13 mouse cellular contexts compared by ENCODE assay signal in genomic region chr1:156778977-156779376, GRCm38 (mm10). TPM values are rescaled to one million over a fixed set of nuclear protein-coding genes. Genes with fewer than 3 reads are reported as not detected.
A peak's percentile ranks its signal among the peaks of the same experiment; 100 is the strongest.
DNase-seq lines count a peak whose midpoint lies in the region; ATAC-seq and TF ChIP-seq lines count a peak whose summit lies in the region.
"Had no signal": no experiment of that assay in that cellular context is flagged by ENCODE, and none has a peak within 500 bp of the region (broad histone marks: within the 10 kb centered on the region; RNA-seq: fewer than 3 reads in every experiment).

No protein-coding gene starts in this region.

- peak; percentile 82 for ATAC-seq in heart, embryonic 14.5 days (ENCODE audit: insufficient number of reproducible peaks, insufficient read depth, low FRiP score, low read depth)
- ATAC-seq in limb, embryonic 11.5 days (ENCODE audit: insufficient number of reproducible peaks, low FRiP score, low TSS enrichment, low read depth): peak; percentile 55; the same call in 1 of the 2 replicates
- ATAC-seq: CD4-positive, CD25-positive, alpha-beta regulatory T cell, adult 4 months; midbrain, embryonic 16.5 days had no signal

- peak overlapping the region; percentile 94 to 96 for H3K27ac ChIP-seq in heart, embryonic 14.5 days (replicated peaks in 1 of 2; ENCODE audit: control insufficient read depth in 1 of 2, insufficient read depth in 1 of 2, low read depth in 2 of 2, low read length in 2 of 2)
- H3K27ac ChIP-seq in embryonic facial prominence, embryonic 10.5 days (replicated peaks): peak overlapping the region; percentile 73
- H3K27ac ChIP-seq in limb, embryonic 11.5 days (replicated peaks; ENCODE audit: low read depth, low read length): peak overlapping the region; percentile 53

- no peaks in the 10 kb centered on the region for H3K9me3 ChIP-seq in heart, embryonic 14.5 days (ENCODE audit: control insufficient read depth, low read length)
- H3K9me3 ChIP-seq in E14TG2a.4 (ENCODE audit: low read length): no peaks in the 10 kb centered on the region
- no peaks in the 10 kb centered on the region for H3K9me3 ChIP-seq in embryonic facial prominence, embryonic 10.5 days
- no peaks in the 10 kb centered on the region for H3K9me3 ChIP-seq in limb, embryonic 11.5 days (ENCODE audit: control insufficient read depth, low read length)

- peaks cover 33 to 37% of the 10 kb centered on the region in 2 experiments for H3K4me1 ChIP-seq in heart, embryonic 14.5 days (ENCODE audit: control insufficient read depth in 2 of 2, insufficient read depth in 2 of 2, low read length in 2 of 2)
- H3K4me1 ChIP-seq in E14TG2a.4 (replicated peaks; ENCODE audit: low read depth, low read length): peaks cover 39% of the 10 kb centered on the region
- peaks cover 50% of the 10 kb centered on the region for H3K4me1 ChIP-seq in embryonic facial prominence, embryonic 10.5 days
- peaks cover 24% of the 10 kb centered on the region for H3K4me1 ChIP-seq in limb, embryonic 11.5 days (ENCODE audit: control insufficient read depth, insufficient read depth, low read length)

- no peaks in the 10 kb centered on the region for H3K27me3 ChIP-seq in heart, embryonic 14.5 days (ENCODE audit: control insufficient read depth, insufficient read depth, low read length)
- peaks cover 8% of the 10 kb centered on the region; the same call in 1 of the 2 replicates for H3K27me3 ChIP-seq in E14TG2a.4 (ENCODE audit: insufficient read depth, low read length)
- H3K27me3 ChIP-seq in embryonic facial prominence, embryonic 10.5 days (replicated peaks; ENCODE audit: low read depth, poor library complexity, severe bottlenecking): peaks cover 17% of the 10 kb centered on the region
- H3K27me3 ChIP-seq in limb, embryonic 11.5 days (ENCODE audit: control insufficient read depth, insufficient read depth, low read length): no peaks in the 10 kb centered on the region

- TF ChIP-seq CTCF in E14TG2a.4 (conservative IDR thresholded peaks at IDR 0.05; ENCODE audit: low read length): no peak

- no peak for DNase-seq in heart, adult 9 months (ENCODE audit: low spot score in 2 of 2)
- no peak for DNase-seq in embryonic facial prominence, embryonic 10.5 days (ENCODE audit: low spot score)
- DNase-seq in limb, embryonic 11.5 days (ENCODE audit: low spot score): peak; percentile 58
- DNase-seq in spleen, postnatal 36 days (ENCODE audit: low spot score in 2 of 2): no peak
- DNase-seq in cerebellum, adult 9-10 months: no peak
- no peak for DNase-seq in layer of hippocampus, postnatal 10 days (ENCODE audit: low spot score in 2 of 2)
- DNase-seq: cerebellum, postnatal 14 days; kidney, adult 11 months; lung, adult 18-20 months had no signal

- H3K9ac ChIP-seq in heart, embryonic 14.5 days (ENCODE audit: low read length): peak overlapping the region; percentile 73
- H3K9ac ChIP-seq in limb, embryonic 11.5 days (ENCODE audit: low read length): no peak overlapping the region

- 21% methylated on average over 6 of the region's 6 CpGs for WGBS in heart, embryonic 14.5 days
- WGBS in embryonic facial prominence, embryonic 10.5 days: 37% methylated on average over 6 of the region's 6 CpGs
- WGBS in limb, embryonic 11.5 days: 18% methylated on average over 6 of the region's 6 CpGs

- peak overlapping the region; percentile 66 for H3K4me2 ChIP-seq in heart, embryonic 14.5 days (ENCODE audit: low read length)
- no peak overlapping the region for H3K4me2 ChIP-seq in limb, embryonic 11.5 days (ENCODE audit: low read depth, severe bottlenecking)

- H3K4me3 ChIP-seq in heart, embryonic 14.5 days (ENCODE audit: control insufficient read depth in 1 of 2, insufficient read depth in 1 of 2, low read depth in 1 of 2, low read length in 2 of 2): peak overlapping the region; percentile 41 to 52
- H3K4me3 ChIP-seq in E14TG2a.4 (replicated peaks; ENCODE audit: low read length): peak overlapping the region; percentile 32
- H3K4me3 ChIP-seq in embryonic facial prominence, embryonic 10.5 days: no peak overlapping the region
- H3K4me3 ChIP-seq in limb, embryonic 11.5 days (ENCODE audit: low read depth, low read length): no peak overlapping the region

- H3K36me3 ChIP-seq in heart, embryonic 14.5 days (ENCODE audit: control insufficient read depth, insufficient read depth, low read length): no peaks in the 10 kb centered on the region
- no peaks in the 10 kb centered on the region for H3K36me3 ChIP-seq in E14TG2a.4 (ENCODE audit: insufficient read depth, low read length)
- no peaks in the 10 kb centered on the region for H3K36me3 ChIP-seq in embryonic facial prominence, embryonic 10.5 days (replicated peaks)
- H3K36me3 ChIP-seq in limb, embryonic 11.5 days (ENCODE audit: control insufficient read depth, insufficient read depth, low read length): no peaks in the 10 kb centered on the region

RNA-seq across cellular contexts. Expression of gene Angptl1, which starts 59.4 kb away (rescaled TPM):
- 2.9 and 4.2 TPM in 2 replicates for polyA plus RNA-seq in heart, embryonic 14.5 days (2014; fragmentation: Nextera tagmentation; extraction: Ambion mirVana)
- 4.3 and 5.6 TPM in 2 replicates for polyA plus RNA-seq in embryonic facial prominence, embryonic 10.5 days (2016; fragmentation: Nextera tagmentation; extraction: Ambion mirVana)
- 6.6 and 7.0 TPM in 2 replicates for polyA plus RNA-seq in limb, embryonic 11.5 days (2014; fragmentation: Nextera tagmentation; extraction: Ambion mirVana)
- total RNA-seq in layer of hippocampus, postnatal 10 days (2021): 1 to 10 TPM in 1 of 2 experiments, under 1 TPM in 1; 0.49 to 1.1 TPM

Comparison
In these comparisons a context has a peak if more than half of its experiments do, and no peak if none do; other contexts are left out.
1. H3K4me3 ChIP-seq: peak in heart, embryonic 14.5 days (2 of 2) and E14TG2a.4 (single experiment); none in embryonic facial prominence, embryonic 10.5 days (single experiment) and limb, embryonic 11.5 days (single experiment).
2. Peak in every context shown above with its lines, with median percentiles within 50 percentile points of each other: H3K27ac ChIP-seq.